Mouse (Mus musculus) kidney, postnatal 14 days (tissue): Measurements from ENCODE around the gene Vps51.

Experiments used
- DNase-seq: peaks from one replicate; pipeline ENCODE4 v3.0.0; 2022; ENCODE audit warnings: mixed read lengths

Gene Vps51

DNA sequence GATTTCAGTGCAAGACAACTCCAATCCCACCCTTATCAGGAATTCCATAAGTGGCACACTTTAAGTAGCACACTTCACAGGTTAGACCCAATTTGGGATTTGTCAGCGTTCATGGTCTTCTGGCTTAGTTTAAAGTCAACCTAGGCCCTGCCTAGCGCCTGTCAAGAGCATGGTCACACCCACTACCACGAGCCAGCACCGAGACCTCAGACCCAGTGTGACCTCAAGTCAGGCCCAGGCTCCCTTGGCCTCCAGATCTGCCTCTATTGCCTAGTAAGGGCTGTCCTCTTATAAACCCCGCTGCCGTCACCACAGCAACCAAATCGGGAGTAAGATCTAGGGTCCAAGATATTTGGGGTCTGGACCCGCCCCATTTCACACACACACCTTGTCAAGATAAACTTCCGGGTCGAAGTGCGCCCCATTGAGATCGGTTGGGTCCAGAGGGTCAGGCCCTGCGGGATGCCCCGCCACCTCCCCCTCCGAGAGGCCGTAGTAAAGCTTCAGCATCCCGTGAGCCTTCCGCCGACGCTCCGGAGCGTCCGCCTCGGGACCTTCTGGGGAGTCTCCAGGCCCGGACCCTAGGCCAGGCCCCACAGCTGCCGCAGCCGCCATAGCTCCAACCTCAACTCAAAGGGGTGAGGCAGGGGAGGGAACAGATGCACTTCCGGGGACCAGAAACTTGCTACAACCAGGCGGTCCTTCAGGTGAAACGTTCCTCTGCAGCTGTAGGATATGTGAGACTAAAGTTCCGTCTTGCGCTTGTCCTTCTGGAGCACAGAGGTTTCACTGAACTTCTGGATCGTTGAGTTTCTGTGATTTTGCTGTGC lies at the start of gene Vps51:
Gene Vps51 (minus strand): TSS at position 668 of the 830 bp plus-strand sequence.
- peak; percentile 92 for DNase-seq

DNA sequence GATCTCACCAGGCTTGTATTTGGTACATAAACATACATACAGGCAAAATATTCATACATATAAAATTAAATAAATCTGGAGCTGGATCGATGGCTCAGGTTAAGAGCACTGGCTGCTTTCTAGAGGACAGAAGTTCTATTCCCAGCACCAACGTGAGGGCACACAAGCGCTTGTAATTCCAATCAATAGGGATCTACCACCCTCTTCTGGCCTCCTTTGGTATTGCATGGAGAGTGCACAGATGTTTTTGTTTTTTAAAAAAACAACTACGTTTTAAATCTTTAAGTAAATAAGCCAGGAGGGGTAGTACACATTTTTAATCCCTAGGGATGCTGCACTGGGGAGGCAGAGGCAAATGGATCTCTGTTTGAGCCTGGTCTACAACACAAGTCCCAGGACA lies 49.3 kb upstream of the Vps51 start:
- DNase-seq, result peak; percentile 59

DNA sequence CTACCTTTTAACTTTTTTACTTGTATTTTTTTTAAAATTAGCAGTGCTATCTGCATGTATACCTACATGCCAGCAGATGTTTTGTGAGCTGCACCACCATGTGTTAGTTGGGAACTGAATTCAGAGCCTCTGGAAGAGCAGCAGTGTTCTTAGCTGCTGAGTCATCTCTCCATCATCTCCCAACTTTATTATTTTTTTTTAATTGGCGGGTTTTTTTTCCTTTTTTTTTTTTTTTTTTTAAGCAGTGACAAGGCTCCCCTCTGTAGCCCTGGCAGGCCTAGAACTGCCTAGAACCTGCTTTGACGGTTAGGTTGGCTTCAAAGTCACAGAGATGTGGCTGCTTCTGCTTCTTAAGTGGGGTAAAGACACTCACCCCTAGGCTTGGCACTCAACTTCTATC lies 47.9 kb upstream of the Vps51 start:
- no peak for DNase-seq

DNA sequence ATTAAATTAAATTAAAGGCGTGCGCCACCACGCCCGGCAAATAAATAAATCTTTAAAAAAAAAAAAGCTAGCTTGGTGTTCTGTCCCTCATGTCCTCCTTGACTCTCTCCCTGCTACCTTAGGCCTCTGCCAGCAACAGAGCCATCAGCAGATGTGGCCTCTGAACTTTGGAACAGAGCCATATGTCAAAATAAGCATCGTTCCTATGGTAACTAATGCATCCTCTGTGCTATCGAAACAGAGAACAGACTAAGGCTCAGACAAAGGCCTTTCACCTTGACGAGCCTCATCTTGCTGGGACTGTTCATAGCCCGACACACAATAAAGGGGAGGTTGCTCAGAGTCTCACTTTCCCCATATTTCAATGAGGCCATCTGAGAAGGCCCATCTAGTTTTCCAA lies 46.3 kb upstream of the Vps51 start:
- no peak for DNase-seq

DNA sequence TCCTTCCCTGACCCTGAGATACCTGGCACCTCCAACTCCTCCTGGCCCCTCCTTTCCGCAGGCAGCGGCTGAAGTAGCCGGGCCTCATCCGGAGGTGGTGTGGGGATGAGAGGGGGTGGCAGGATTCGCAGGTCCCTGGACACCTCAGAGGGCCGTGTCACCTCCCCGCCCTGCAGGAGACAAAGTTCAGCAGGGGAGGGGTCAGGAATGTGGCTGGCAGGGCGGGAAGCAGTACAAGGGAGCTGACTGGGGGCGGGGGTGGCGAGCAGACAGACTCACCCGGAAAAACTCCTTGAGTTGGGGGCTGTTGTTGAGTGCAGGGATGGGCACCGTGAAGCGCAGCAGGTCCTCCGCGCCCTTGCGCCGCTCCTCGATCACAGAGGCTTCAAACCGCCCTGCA lies 44.7 kb upstream of the Vps51 start:
- peak; percentile 35 for DNase-seq

DNA sequence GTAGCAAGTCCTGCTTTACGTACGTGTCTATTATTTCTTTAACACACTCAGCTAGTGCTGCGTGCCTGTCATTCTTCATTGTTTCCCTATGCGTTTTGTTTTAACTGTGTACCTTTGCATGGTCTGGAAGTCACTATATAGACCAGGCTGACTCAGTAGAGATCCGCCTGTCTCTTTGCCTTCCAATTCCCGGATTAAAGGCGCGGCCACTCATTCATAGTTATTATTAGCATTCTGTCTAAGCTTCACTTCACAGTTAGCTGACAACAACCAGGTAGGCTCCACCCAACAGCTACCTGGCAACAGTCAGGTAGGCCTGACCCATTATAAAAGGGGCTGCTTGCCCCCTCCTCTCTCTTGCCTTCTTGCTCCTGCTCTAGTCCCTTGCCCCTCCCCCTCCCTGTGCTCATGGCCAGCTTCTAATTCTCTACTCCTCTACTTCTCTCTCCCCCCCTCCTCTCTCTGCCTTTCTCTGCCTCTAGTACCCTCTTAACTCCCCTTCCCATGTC lies 41.7 kb upstream of the Vps51 start:
- DNase-seq, result no peak

DNA sequence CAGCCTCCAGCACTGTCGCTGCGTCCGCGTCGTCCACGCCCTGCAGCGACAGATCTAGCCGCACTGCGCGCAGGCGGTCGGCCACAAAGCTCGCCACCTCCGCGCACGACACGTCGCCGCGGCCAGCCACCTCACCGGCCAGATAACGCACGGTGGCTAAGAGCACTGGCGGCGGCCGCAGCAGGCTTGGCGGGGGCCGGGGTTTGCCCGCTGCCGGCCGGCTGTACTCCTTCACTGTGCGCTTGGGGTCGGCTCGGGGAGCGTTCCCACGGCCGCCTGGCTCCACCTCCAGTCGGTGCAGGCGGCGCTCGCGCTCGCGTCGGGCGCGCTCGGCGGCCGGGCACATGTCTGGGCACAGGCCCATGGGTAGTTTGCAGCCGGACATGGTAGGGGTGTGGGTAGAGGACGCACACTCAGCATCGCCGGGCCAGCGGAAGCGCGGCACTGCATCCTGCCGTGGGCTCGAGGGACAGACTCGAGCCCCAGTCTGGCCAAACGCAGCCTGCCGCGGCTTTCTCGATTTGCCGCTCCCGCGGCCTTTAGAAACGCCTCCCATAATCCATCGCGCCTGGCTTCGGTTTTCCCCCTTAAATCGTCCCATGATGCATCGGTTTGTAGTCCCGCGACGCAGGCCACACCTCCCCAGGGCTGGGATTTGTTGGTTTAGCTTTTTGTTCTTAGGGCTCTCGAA lies 41.1 kb upstream of the Vps51 start, which contains the start of gene Sac3d1:
Gene Sac3d1 (minus strand): TSS at position 665 of the 691 bp plus-strand sequence.
- DNase-seq, result peak; percentile 92

DNA sequence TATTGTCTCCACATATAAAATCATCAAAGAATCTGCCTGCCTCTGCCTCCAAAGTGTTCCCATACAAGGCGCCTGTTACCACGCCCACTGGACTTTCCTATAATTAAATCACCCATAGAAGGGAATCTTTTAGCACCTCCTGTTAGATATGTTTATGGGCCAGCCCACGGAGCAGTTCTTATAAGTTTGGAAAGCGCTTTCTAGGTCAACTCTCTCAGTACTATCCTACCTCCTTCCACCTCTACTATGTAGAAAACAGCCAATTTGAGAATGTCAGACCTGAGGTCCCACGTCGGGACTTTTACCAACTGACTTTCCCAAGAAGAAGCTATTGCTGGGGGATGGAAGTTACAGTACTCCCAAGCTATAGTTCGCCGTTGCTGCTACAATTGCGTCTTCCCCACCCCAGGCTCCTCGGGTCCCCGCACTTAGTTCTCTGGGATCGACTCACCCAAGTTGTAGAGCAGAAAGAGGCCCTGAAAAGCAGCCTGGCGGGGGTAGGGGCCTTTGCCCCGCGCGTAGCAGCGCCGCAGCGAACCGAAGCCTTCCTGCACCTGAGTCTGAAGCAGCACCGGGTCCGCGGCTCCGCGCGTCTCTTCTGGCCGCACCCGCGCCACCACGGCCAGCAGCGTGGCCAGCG lies 40.4 kb upstream of the Vps51 start:
- no peak for DNase-seq

DNA sequence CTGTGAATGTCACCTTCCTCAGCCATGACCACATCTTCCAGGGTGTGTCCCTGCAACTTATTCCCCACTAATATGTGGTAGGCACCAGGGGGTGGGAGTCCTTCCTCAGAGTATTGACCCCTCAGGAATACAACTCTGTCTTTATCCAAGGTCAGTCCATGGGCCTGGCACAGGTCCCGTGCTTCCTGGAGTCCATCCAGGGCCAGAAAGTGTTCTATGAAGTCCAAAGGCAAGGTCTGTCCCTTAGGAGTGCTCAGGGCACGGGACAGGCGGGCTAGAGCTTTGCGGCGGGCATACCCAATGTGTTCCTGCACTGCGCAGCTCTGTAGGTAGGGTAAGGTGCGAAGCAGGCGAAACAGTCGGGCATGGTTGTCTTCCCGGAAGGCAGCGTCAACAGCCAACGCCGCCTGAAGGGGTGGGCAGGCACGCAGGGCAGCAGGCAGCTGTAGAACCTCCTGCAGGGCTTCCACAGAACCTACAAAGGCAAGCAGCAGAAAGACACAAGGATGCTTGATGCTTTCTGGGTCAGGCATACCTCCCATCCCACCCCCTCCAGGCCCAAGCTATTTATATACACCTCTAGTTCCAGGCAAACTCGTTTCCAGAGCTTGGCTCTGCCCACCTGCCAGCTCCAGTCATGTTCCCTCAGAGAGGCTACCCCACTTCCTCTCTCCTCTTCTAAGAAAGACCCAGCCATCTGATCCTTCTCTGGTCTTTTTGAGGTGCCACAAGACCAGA lies 39.3 kb upstream of the Vps51 start:
- DNase-seq, result peak; percentile 27

DNA sequence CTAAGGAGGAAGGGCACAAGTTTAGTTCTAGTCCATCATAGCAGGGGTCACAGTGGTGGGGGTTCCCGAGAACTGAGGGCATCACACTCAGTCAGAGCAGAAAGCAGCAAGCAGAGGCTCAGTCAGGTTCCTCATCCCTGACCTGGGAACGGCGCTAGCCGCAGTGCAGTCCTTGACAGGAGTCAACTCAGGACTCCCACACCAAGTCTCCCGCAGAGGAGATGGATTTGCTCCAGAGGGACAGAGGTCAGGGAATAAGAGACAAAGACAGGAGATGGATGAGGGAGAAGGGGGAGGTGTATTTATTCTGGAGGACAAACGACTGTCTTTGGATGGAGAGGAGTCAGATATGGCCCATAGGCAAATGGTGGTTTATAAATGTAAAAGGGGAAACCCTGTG lies 36.1 kb upstream of the Vps51 start:
- DNase-seq, result peak; percentile 21

DNA sequence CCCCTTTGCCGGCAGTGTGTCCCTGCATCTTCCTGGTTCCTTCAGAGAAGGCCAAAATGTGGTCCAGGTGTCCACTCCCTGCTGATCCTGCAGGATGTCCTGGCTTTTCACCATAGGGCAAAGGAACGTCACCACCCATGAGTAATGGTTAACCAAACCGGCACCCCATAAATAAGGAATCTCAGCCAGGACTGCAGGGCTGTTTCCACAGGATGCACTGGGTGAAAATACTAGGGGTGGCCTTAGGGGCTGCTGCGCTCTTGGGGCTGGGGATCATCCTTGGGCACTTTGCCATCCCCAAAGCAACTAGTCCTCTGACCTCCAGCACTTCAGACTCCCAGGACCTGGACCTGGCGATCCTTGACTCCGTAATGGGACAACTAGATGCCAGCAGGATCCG lies 28.6 kb upstream of the Vps51 start, which contains the start of gene Naaladl1:
Gene Naaladl1 (plus strand): TSS at position 197 of the 400 bp plus-strand sequence.
- DNase-seq, result no peak

DNA sequence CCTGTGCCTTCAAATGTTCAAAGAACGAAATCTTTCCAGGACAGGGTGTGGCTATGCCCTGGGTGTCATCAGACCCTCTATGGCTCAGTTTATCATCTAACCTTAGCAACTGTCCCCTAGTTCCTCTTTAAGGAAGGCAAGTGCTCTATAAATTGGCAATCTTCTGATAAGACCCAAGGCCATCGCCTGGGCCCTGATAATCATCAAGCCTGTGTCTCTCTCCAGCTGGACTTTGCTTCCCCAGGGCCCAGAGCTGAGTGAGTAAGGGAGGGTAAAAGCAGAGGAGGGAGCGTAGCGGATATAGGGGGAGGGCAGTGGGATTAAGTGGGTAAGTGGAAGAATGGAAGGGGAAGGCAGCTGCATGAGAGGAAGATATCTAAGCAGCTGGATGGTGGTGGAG lies 27.4 kb upstream of the Vps51 start:
- no peak for DNase-seq

DNA sequence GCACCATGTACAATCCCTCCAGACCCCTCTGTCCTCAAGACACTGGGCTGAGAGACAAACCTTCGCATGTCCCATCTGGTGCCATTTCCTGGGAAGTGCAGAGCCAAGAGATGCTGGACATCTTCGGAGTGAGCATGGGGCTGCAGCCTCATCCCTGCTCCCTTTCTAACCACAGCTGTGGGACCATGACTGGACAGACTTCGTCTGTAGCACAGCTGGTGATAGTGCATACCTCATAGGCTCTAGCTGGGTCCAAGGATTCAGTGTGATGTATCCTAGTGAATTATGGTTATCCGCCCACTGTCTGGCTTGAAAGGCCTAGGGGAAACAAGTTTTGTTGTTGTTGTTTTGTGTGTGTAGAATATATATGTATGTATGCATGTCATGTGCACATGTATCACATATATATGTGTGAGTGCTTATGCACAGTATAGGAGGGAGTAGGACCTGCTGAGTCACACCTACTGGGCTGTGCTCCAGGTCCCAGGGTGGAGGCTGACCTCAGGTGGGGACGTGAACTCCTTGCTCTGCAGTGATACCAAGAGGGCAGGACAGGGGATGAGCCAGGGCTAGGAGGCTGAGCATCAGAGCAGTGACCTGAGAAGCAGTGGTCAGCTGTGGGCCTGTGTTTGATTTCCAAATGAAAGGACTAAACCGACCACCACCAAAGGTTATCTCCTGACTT lies 25.3 kb upstream of the Vps51 start:
- DNase-seq, result no peak

DNA sequence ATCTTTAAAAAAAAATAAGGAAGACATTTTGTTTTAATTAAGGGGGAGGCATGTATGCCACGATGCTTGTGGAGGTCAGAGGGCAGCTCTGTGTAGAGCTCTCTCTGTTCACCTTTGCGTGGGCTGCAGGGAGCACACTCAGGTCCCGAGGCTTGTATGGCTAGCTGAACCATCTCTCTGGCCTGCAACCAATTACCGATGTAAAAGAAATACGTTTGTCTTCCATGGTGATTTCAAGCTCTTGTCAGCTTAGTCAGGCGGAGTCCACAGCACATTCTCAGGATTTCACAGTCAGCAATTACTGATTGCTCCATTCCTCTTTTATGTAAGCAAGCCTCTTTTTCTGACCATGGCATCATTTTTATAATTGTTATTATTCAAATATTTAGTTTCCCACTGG lies 24.2 kb upstream of the Vps51 start:
- DNase-seq, result no peak

DNA sequence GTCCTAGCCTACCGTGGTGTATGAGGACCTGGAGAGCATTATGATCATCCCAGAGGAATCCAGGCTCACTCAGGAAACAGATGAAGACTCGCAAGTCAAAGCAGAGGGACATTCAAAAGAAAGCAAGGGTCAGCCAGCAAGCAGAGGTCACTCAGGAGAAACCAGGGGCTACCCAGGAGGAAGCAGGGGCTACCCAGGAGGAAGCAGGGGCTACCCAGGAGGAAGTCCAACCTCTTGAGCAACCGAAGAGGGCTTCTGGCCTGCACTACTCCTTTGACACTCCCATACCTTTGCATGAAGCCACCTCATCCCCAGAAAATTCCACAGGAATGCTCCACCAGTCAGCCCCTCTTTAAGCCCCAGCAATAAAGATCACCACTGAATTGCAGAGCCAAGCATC lies 20.8 kb upstream of the Vps51 start:
- peak; percentile 47 for DNase-seq

DNA sequence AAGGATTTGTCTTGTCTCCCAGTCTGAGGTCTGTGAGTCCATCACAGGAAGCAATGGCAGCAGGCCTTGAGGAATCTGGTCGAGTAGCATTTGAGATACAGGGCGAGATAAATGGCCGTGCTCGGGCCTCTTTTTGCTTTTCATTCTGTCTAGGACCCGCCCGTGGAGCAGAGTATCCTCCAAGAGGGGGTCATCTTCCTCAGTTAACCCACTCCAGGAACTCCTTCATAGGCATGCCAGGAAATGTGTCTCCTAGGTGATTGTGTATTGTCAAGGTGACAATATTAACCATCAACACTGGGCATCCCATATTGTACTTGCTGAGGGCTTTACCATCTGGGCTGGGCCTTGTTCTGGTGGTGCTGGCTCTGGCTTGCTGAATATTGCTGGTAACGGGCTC lies 17.1 kb upstream of the Vps51 start, which contains the start of gene AC131692.1:
Gene AC131692.1 (plus strand): TSS at position 301 of the 400 bp plus-strand sequence.
- DNase-seq, result no peak

DNA sequence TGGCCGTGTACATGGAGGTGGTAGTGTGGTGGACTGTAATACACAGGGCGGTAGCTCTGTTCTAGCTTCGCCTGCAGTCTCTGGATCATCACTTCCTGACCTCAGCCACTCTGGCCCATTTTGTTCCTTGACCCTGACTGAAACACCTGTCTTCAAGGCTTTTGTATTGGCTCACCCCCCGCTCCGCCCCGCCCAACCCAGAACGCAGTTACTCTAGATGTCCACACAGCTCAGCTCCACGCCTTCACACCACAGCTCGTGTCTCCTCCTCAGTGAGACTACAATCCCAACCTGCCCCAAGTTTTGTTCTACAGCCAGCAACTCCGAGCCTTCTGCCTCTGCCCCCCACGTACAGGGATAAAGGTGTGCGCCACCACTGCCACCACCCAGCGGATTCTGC lies 11.8 kb upstream of the Vps51 start:
- no peak for DNase-seq

DNA sequence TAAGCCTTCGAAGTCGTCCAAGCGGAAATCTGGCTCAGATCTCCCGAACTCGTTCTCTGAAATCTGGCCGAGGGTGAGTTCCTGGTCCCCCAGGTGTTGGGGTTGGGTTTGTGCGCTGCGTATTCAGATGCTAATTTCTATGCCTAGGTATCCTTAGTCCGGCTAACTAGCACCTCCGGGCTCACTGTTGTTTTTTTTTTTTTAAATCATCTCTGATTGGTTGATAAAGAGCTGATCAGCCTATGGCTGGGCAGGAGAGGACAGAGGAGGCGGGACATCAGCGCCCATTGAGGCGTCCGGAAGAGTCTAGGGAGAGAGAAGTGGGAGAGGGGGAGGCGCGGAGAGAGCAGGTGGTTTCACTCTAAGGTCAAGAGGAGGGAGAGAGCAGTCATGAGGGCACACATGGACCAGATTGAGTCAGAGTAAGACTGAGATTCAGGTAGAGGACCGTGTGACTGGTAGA lies 8.4 kb upstream of the Vps51 start:
- peak; percentile 70 for DNase-seq

DNA sequence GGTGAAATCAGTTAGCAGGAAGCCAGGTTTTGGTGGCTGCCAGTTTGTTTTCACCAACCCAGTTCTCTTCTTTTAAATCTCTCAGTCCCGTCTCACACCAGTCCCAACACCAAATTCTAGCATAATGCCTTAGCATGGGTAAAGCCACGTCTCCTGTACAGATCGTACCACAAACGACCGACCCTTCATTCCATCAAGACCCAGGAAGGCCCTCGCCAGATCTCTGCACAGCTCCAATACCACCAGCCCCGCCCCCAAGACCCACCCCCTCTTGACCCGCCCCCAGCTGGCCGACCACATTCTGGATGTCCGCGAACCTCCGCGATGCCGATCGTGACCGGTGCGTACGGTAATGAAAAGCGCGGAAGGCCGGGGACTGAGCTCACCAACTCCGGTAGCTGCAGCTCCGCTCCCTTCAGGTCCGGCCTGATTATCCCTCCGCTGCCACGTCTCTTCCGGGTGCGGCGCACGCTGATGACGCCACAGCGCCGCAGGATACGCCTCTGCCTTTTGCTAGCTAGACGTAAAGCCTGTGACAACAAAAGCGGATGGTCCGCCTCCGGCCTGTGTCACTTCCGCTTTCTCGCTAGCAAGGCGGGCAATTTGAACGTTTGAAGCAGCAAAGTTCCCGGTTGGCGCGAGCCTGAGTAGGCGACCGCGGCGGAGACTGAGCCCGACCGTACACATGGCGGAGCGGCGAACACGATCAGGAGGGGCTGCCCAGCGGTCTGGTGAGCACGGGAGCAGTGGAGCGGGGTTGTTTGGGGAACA lies 7.6 kb upstream of the Vps51 start, which contains the start of the genes Zfpl1 and Cdca5:
Gene Zfpl1 (minus strand): TSS at position 479 of the 771 bp plus-strand sequence.
Gene Cdca5 (plus strand): TSS at position 506 of the 771 bp plus-strand sequence.
- DNase-seq, result peak; percentile 98

DNA sequence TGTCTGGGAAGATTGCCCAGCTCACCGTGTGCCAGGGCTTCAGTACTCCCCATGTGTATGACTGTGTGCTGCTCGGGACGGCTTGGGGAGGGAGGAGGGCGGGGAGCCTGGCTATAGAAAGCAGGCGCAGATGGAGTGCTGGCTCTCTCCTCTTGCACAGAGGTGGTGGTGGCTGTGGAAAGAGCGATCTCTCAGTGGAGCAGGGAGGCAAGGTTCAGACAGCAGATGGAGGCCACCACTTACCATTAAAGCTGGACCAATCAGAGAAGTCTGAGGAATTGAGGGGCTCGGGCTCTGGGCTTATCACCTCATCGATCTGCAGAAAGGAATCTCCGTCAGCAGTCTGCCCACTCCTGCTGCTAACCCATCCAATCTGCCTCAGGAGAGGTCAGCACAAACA lies 5.1 kb upstream of the Vps51 start, which contains the start of gene Gm28374:
Gene Gm28374 (minus strand): TSS at position 101 of the 400 bp plus-strand sequence.
- DNase-seq, result no peak
